Mouse (Mus musculus): Measurements from ENCODE around the gene Zdhhc22.

Zdhhc22 gene

GRCm38 (mm10) chr12:87003606-87004005 lies 13.4 kb upstream of the Zdhhc22 start:
- Histone ChIP-seq H3K36me3 (ENCODE audit: control insufficient read depth, insufficient read depth, low read length, poor library complexity, severe bottlenecking) (no peaks in the 10 kb centered on the region), H3K27me3 (ENCODE audit: control insufficient read depth, insufficient read depth, low read length, poor library complexity, severe bottlenecking) (no peaks in the 10 kb centered on the region)
- DNase-seq (ENCODE audit: low read depth, low spot score) = no peak

DNA sequence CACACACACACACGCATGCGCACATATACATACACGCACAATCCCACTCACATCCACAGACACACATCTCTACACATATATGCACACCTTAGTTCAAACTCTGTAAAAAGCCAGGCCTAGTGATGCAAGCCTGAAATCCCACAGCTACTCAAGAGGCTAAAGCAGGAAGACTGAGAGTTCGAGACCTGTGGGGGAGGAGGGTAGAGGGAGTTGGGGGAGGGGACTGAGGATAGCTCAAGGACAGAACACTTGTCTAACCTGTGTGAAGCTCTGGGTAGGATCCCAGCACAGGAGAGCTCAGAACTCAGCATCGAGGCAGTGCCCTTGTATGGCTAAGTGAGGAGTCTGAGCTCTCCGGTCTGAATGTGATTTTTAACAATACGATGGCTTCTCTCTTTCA lies 12.6 kb upstream of the Zdhhc22 start:
- H3K36me3 ChIP-seq (ENCODE audit: control insufficient read depth, insufficient read depth, low read length, poor library complexity, severe bottlenecking) = no peaks in the 10 kb centered on the region
- H3K27me3 ChIP-seq (ENCODE audit: control insufficient read depth, insufficient read depth, low read length, poor library complexity, severe bottlenecking) = no peaks in the 10 kb centered on the region
- DNase-seq (ENCODE audit: low read depth, low spot score) = no peak

- no peak for DNase-seq (ENCODE audit: low read depth, low spot score)
- H3K36me3 ChIP-seq (ENCODE audit: control insufficient read depth, insufficient read depth, low read length, poor library complexity, severe bottlenecking) = no peaks in the 10 kb centered on the region
- no peaks in the 10 kb centered on the region for H3K27me3 ChIP-seq (ENCODE audit: control insufficient read depth, insufficient read depth, low read length, poor library complexity, severe bottlenecking)
These were observed 12.0 kb upstream of the Zdhhc22 start for GRCm38 (mm10) chr12:87002209-87002608.

DNA sequence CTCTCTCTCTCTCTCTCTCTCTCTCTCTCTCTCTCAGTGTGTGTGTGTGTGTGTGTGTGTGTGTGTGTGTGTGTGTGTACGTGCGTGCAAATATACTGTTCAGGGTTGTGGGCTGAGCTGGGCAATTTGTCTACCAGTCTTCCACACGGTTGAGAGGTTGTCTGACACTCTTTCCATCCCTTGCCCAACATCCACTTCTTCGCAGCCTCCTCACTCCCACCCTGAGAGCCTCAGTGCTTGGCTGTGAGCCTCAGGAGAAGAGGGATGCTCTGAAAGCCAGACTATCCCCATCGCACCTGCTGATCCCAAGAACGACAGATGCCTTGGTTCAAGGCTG lies 10.6 kb upstream of the Zdhhc22 start:
- H3K36me3 ChIP-seq (ENCODE audit: control insufficient read depth, insufficient read depth, low read length, poor library complexity, severe bottlenecking) = no peaks in the 10 kb centered on the region
- H3K27me3 ChIP-seq (ENCODE audit: control insufficient read depth, insufficient read depth, low read length, poor library complexity, severe bottlenecking) = no peaks in the 10 kb centered on the region

DNA sequence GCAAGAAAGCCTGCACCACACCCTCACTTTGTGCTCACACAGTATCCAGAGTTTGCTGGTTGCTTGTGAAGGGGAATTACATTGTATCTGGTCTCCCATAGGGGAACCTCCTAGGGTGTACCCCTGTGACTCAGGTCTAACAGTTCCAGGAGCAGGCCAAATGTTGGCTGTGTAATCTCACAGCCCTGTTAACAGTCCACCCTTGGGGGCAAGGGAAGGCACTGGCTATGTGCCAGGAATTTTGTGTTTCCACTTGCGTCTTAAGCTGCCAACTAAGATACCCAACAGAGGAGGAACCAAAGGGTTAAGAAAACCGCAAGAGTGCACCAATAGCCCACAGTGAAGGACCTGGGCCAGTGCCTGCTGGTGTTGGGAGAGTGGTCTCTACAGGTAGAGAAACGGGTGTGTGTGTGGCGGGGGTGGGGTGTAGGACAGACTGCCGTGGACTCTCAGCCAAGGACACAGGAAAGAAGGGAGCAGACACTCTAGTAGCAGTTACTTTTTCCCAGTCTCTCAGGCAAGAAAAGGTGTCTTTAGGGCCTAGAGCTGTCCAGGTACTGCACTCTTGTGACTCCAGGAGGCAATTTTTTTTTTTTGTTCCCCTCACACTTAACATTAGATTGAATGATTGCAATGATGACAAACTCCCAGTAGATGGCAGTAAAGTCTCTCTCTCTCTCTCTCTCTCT lies 10.1 kb upstream of the Zdhhc22 start:
- peak; percentile 59 for DNase-seq (ENCODE audit: low read depth, low spot score)
- no peaks in the 10 kb centered on the region for H3K36me3 ChIP-seq (ENCODE audit: control insufficient read depth, insufficient read depth, low read length, poor library complexity, severe bottlenecking)
- no peaks in the 10 kb centered on the region for H3K27me3 ChIP-seq (ENCODE audit: control insufficient read depth, insufficient read depth, low read length, poor library complexity, severe bottlenecking)

More for the DNA sequence above, 10.6 kb upstream of the Zdhhc22 start:
- DNase-seq (ENCODE audit: low read depth, low spot score) = no peak

- no peaks in the 10 kb centered on the region for H3K27me3 ChIP-seq (ENCODE audit: control insufficient read depth, insufficient read depth, low read length, poor library complexity, severe bottlenecking)
- DNase-seq (ENCODE audit: low read depth, low spot score) = no peak
These were observed 9.1 kb upstream of the Zdhhc22 start for GRCm38 (mm10) chr12:86999283-86999820.

GRCm38 (mm10) chr12:86998699-86999098 lies 8.5 kb upstream of the Zdhhc22 start:
- H3K27me3 ChIP-seq (ENCODE audit: control insufficient read depth, insufficient read depth, low read length, poor library complexity, severe bottlenecking) = no peaks in the 10 kb centered on the region
- DNase-seq (ENCODE audit: low read depth, low spot score) = no peak
- H3K36me3 ChIP-seq (ENCODE audit: control insufficient read depth, insufficient read depth, low read length, poor library complexity, severe bottlenecking) = no peaks in the 10 kb centered on the region

More at GRCm38 (mm10) chr12:86999283-86999820, 9.1 kb upstream of the Zdhhc22 start:
- H3K36me3 ChIP-seq (ENCODE audit: control insufficient read depth, insufficient read depth, low read length, poor library complexity, severe bottlenecking) = no peaks in the 10 kb centered on the region

- no peak for DNase-seq (ENCODE audit: low read depth, low spot score)
- Histone ChIP-seq H3K27me3 (ENCODE audit: control insufficient read depth, insufficient read depth, low read length, poor library complexity, severe bottlenecking) (no peaks in the 10 kb centered on the region), H3K36me3 (ENCODE audit: control insufficient read depth, insufficient read depth, low read length, poor library complexity, severe bottlenecking) (no peaks in the 10 kb centered on the region)
These were observed 5.7 kb upstream of the Zdhhc22 start for GRCm38 (mm10) chr12:86995931-86996330.

DNA sequence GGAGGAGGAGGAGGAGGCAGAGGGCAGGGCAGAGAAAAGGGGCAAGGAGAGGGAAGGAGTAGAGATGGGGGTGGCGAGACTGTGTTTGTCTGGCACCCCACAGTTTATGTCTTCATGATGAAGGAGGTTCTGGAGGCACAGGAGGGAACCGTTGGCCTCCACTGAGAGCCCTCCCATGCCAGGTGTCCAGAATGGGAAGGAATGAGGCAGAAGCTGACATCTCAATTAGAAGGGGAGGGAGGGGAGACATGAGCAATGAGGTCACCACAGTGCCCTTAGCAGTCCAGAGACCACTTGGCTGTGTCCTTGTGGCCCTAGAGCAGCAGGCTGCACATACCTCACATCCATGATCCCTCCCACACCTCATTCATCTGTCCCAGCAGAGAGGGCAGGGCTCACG lies 4.5 kb upstream of the Zdhhc22 start:
- Histone ChIP-seq H3K27me3 (ENCODE audit: control insufficient read depth, insufficient read depth, low read length, poor library complexity, severe bottlenecking) (no peaks in the 10 kb centered on the region), H3K36me3 (ENCODE audit: control insufficient read depth, insufficient read depth, low read length, poor library complexity, severe bottlenecking) (no peaks in the 10 kb centered on the region)
- no peak for DNase-seq (ENCODE audit: low read depth, low spot score)

- Histone ChIP-seq H3K27me3 (ENCODE audit: control insufficient read depth, insufficient read depth, low read length, poor library complexity, severe bottlenecking) (no peaks in the 10 kb centered on the region), H3K36me3 (ENCODE audit: control insufficient read depth, insufficient read depth, low read length, poor library complexity, severe bottlenecking) (no peaks in the 10 kb centered on the region)
- no peak for DNase-seq (ENCODE audit: low read depth, low spot score)
These were observed 3.9 kb upstream of the Zdhhc22 start for GRCm38 (mm10) chr12:86994166-86994565.

- H3K36me3 ChIP-seq (ENCODE audit: control insufficient read depth, insufficient read depth, low read length, poor library complexity, severe bottlenecking) = no peaks in the 10 kb centered on the region
- DNase-seq (ENCODE audit: low read depth, low spot score) = no peak
These were observed 503 bp upstream of the Zdhhc22 start for GRCm38 (mm10) chr12:86990755-86991110.

GRCm38 (mm10) chr12:86989378-86989777 lies 852 bp downstream of the Zdhhc22 start:
- H3K27me3 ChIP-seq (ENCODE audit: control insufficient read depth, insufficient read depth, low read length, poor library complexity, severe bottlenecking) = no peaks in the 10 kb centered on the region
- no peaks in the 10 kb centered on the region for H3K36me3 ChIP-seq (ENCODE audit: control insufficient read depth, insufficient read depth, low read length, poor library complexity, severe bottlenecking)
- no peak for DNase-seq (ENCODE audit: low read depth, low spot score)

More at GRCm38 (mm10) chr12:86990755-86991110, 503 bp upstream of the Zdhhc22 start:
- no peaks in the 10 kb centered on the region for H3K27me3 ChIP-seq (ENCODE audit: control insufficient read depth, insufficient read depth, low read length, poor library complexity, severe bottlenecking)

DNA sequence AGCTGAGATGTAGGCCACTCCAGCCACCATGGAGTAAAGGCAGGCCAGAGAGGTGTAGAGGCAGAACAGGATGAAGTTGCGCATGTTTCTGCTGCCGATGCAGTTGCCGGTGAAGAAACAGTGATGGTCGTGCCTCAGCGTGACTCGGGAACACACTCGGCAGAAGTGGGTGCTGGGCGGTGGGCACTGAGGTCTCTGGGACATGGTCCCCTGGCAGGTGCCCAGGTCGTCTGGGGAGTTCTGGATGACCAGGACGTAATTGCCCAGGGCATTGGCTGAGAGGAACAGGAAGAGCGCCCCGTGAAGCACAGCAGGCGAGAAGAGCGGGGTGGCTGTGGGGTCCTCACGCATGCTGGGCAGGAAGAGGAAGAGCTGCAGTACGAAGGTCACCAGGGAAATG lies 2.0 kb downstream of the Zdhhc22 start:
- Histone ChIP-seq H3K36me3 (ENCODE audit: control insufficient read depth, insufficient read depth, low read length, poor library complexity, severe bottlenecking) (no peaks in the 10 kb centered on the region), H3K27me3 (ENCODE audit: control insufficient read depth, insufficient read depth, low read length, poor library complexity, severe bottlenecking) (no peaks in the 10 kb centered on the region)
- no peak for DNase-seq (ENCODE audit: low read depth, low spot score)

- no peak for DNase-seq (ENCODE audit: low read depth, low spot score)
- Histone ChIP-seq H3K27me3 (ENCODE audit: control insufficient read depth, insufficient read depth, low read length, poor library complexity, severe bottlenecking) (no peaks in the 10 kb centered on the region), H3K36me3 (ENCODE audit: control insufficient read depth, insufficient read depth, low read length, poor library complexity, severe bottlenecking) (no peaks in the 10 kb centered on the region)
These were observed 3.7 kb downstream of the Zdhhc22 start for GRCm38 (mm10) chr12:86986562-86986961.

DNA sequence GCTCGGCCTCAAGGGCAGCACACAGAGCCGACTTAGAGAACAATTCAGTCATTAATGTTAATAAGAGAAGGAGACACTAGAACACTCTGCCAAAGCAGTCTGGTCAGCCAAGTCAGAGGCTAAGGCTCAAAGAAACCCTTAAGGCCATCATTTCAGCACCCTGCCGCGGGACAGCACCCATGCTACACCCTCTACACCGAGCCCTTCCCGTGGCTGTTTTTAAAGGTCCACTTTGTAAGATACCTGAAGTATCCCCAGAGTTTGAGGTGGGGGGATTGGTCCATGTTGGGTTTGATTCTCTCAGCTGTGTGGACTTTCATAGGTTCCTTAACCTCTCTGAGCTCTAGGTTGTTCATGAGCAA lies 6.1 kb downstream of the Zdhhc22 start:
- no peaks in the 10 kb centered on the region for H3K27me3 ChIP-seq (ENCODE audit: control insufficient read depth, insufficient read depth, low read length, poor library complexity, severe bottlenecking)
- DNase-seq (ENCODE audit: low read depth, low spot score) = peak; percentile 24
- H3K36me3 ChIP-seq (ENCODE audit: control insufficient read depth, insufficient read depth, low read length, poor library complexity, severe bottlenecking) = no peaks in the 10 kb centered on the region
